Mouse (Mus musculus) heart, embryonic 14.5 days (tissue): ENCODE measurements at regions not wholly inside any gene's neighbourhood (a gene's known extent, or its start where the extent isn't known, plus 50 kb on each side); places are given as distances from the start of the nearest gene placed in this dataset.
"Not testable (repeated sequence)": the region's sequence is repeated elsewhere in the genome, so short reads cannot be mapped to it uniquely, and the experiment has no call there.

Source experiments
- ATAC-seq: fragments of 200-750 bp; cut with Nextera tagmentation; 2 replicates; pipeline ENCODE4 v1.8.0; 2017; ENCODE audit warnings: low read depth, moderate TSS enrichment; ENCODE audit not compliant: insufficient number of reproducible peaks, insufficient read depth, low FRiP score
- H3K27ac ChIP-seq, 2 experiments: fragments of 200-500 bp in 1 of 2; fragments of 300-500 bp in 1 of 2; sonication (generic) in 1 of 2; replicated peaks in 1 of 2; 2 replicates each; pipeline ENCODE4 v1.5.1; 2012 to 2014; ENCODE audit warnings: low read depth in 2 of 2, low read length in 2 of 2, control low read depth in 1 of 2, mild to moderate bottlenecking in 1 of 2, mixed read lengths in 1 of 2; ENCODE audit not compliant: control insufficient read depth in 1 of 2, insufficient read depth in 1 of 2
- H3K27me3 ChIP-seq: fragments of 300-500 bp; sonication (generic); 2 replicates; pipeline ENCODE4 v1.6.1; 2014; ENCODE audit warnings: mild to moderate bottlenecking, low read length, control low read depth; ENCODE audit not compliant: control insufficient read depth, insufficient read depth
- H3K36me3 ChIP-seq: fragments of 300-500 bp; sonication (generic); 2 replicates; pipeline ENCODE4 v1.6.1; 2014; ENCODE audit warnings: mild to moderate bottlenecking, control low read depth, low read length, mixed read lengths; ENCODE audit not compliant: control insufficient read depth, insufficient read depth
- H3K4me1 ChIP-seq, 2 experiments: fragments of 200-500 bp in 1 of 2; fragments of 300-500 bp in 1 of 2; sonication (generic) in 1 of 2; 2 replicates each; pipeline ENCODE4 v1.6.1; 2012 to 2014; ENCODE audit warnings: low read length in 2 of 2, control low read depth in 1 of 2, mixed read lengths in 1 of 2; ENCODE audit not compliant: control insufficient read depth in 2 of 2, insufficient read depth in 2 of 2
- H3K4me2 ChIP-seq: fragments of 300-500 bp; sonication (generic); 2 replicates; pipeline ENCODE4 v1.6.1; 2014; ENCODE audit warnings: mild to moderate bottlenecking, low read length
- H3K4me3 ChIP-seq, 2 experiments: fragments of 200-500 bp in 1 of 2; fragments of 300-500 bp in 1 of 2; sonication (generic) in 1 of 2; 2 replicates each; pipeline ENCODE4 v1.5.1; 2012 to 2014; ENCODE audit warnings: low read length in 2 of 2, mild to moderate bottlenecking in 2 of 2, control low read depth in 1 of 2, low read depth in 1 of 2, moderate library complexity in 1 of 2; ENCODE audit not compliant: control insufficient read depth in 1 of 2, insufficient read depth in 1 of 2
- H3K9ac ChIP-seq: fragments of 300-500 bp; sonication (generic); 2 replicates; pipeline ENCODE4 v1.6.1; 2014; ENCODE audit warnings: mild to moderate bottlenecking, low read length
- H3K9me3 ChIP-seq: fragments of 300-500 bp; sonication (generic); 2 replicates; pipeline ENCODE4 v1.6.1; 2016; ENCODE audit warnings: low read length, control low read depth; ENCODE audit not compliant: control insufficient read depth
- WGBS: fragments of 180-500 bp; shearing (Covaris S2); extraction: QIAGEN DNeasy Blood & Tissue Kit; methylation state at CpG from one replicate; pipeline ENCODE4 v1.1.7; 2014; 5-methylcytosine and 5-hydroxymethylcytosine counted together

DNA sequence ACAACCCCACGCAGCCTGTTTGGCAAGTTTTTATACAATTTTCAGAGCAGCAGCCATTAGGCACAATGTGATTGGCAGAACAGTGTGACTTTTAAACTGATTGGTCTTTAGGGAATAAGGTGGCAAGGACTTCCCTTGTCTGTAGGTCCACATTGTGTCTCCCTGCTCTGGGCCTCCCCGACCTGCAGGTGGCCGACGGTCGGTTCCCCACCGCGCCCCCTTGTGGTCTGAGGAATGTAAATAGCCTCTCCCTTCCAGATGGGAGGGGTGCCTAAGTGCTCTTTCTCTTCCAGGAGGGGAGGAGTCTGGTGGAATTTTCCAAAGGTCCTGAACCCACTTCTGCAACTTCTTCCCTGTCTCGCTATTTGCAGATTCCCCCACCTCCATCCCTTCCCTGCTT, 52.5 kb upstream of the Prr5 start:
- peaks cover 42% of the 10 kb centered on the region for H3K27me3 ChIP-seq
- ATAC-seq, H3K4me1 ChIP-seq, H3K4me2 ChIP-seq, H3K4me3 ChIP-seq, H3K9me3 ChIP-seq, H3K27ac ChIP-seq, H3K36me3 ChIP-seq, H3K9ac ChIP-seq: not testable (repeated sequence)
- 11% methylated on average over 8 of the region's 8 CpGs for WGBS

- H3K27me3 ChIP-seq = peaks cover 56% of the 10 kb centered on the region
- H3K4me2 ChIP-seq = no peak overlapping the region
- WGBS = 47% methylated on average over 17 of the region's 17 CpGs
Measured at GRCm38 (mm10) chr15:84613536-84614527, 55.6 kb upstream of the Prr5 start.

GRCm38 (mm10) chr15:84612961-84613360, 55.3 kb upstream of the Rtl6 start:
- Histone ChIP-seq H3K27me3 (peaks cover 56% of the 10 kb centered on the region), H3K4me1 (no peaks in the 10 kb centered on the region), H3K9ac (no peak overlapping the region), H3K36me3 (no peaks in the 10 kb centered on the region), H3K4me2 (no peak overlapping the region), H3K9me3 (no peaks in the 10 kb centered on the region), H3K27ac (no peak overlapping the region), H3K4me3 (no peak overlapping the region)
- 22% methylated on average over 2 of the region's 2 CpGs for WGBS
- ATAC-seq = no peak

More at GRCm38 (mm10) chr15:84613536-84614527, 55.6 kb upstream of the Prr5 start:
- 0 out of 2 replicates have a peak, but pooled peaks have one; percentile 24 for ATAC-seq
- Histone ChIP-seq H3K9me3 (no peaks in the 10 kb centered on the region), H3K27ac (no peak overlapping the region), H3K9ac (no peak overlapping the region), H3K4me1 (no peaks in the 10 kb centered on the region), H3K4me3 (no peak overlapping the region), H3K36me3 (no peaks in the 10 kb centered on the region)

DNA sequence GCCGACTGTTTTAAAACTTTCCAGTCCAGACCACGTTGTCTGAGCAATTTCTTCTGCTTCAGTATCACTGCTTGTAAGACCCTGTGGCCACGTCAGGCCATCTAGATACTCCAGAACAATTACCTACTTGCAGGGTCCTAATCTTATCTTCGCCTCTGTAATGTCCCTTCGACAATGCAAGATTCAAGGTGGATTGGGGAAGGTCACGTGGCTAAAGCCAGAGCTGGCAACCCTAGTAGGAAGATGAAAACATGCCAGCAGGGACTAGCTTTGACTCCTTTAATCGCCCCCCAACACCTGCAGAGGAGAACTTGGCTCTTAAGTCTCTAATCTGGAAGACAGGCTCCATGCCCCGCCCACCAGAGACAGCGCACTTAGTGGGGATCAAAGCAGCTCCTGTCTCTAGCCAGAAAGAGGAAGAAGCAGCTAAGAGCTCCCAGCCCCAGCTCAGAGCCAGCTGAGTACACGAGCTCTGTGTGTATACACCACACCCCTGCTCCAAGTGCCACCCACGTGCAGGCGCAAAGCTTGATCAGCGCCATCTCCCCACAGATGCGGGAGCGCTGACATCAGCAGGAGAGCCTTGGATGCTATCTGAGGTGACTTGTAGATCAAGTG, 52.3 kb upstream of the Rtl6 start:
- Histone ChIP-seq H3K4me2 (no peak overlapping the region), H3K27me3 (peaks cover 38% of the 10 kb centered on the region), H3K36me3 (no peaks in the 10 kb centered on the region), H3K4me1 (no peaks in the 10 kb centered on the region), H3K9ac (no peak overlapping the region), H3K4me3 (no peak overlapping the region), H3K27ac (no peak overlapping the region), H3K9me3 (no peaks in the 10 kb centered on the region)
- 32% methylated on average over 15 of the region's 15 CpGs for WGBS
- no peak for ATAC-seq

GRCm38 (mm10) chr15:84609063-84609462, 51.4 kb upstream of the Rtl6 start:
- no peak for ATAC-seq
- 31% methylated on average over 5 of the region's 5 CpGs for WGBS

More at GRCm38 (mm10) chr15:84609063-84609462, 51.4 kb upstream of the Rtl6 start:
- Histone ChIP-seq H3K36me3 (no peaks in the 10 kb centered on the region), H3K27me3 (peaks cover 33% of the 10 kb centered on the region; the same call in 1 of the 2 replicates), H3K9me3 (no peaks in the 10 kb centered on the region), H3K4me2 (no peak overlapping the region), H3K9ac (no peak overlapping the region), H3K4me1 (no peaks in the 10 kb centered on the region), H3K4me3 (no peak overlapping the region), H3K27ac (no peak overlapping the region)
